Mouse (Mus musculus): ENCODE measurements around the gene Camp. TPM values are rescaled to one million over a fixed set of nuclear protein-coding genes. Genes with fewer than 3 reads are reported as not detected.
A peak's percentile ranks its signal among the peaks of the same experiment; 100 is the strongest.

Gene Camp
- polyA plus RNA-seq, 1 experiment, result 4,579 TPM

GRCm38 (mm10) chr9:109886259-109886658, 36.8 kb upstream of the Camp start:
- no peak overlapping the region for H3K4me3 ChIP-seq (replicated peaks; ENCODE audit: control insufficient read depth, low read depth, low read length)
- TF ChIP-seq CTCF (IDR thresholded peaks at IDR 0.05; ENCODE audit: control insufficient read depth, insufficient read depth, low read length), result no peak
- TF ChIP-seq POLR2A (IDR thresholded peaks at IDR 0.05; ENCODE audit: borderline replicate concordance, control insufficient read depth, low read depth, low read length), result no peak
- no peaks in the 10 kb centered on the region for H3K4me1 ChIP-seq (ENCODE audit: control insufficient read depth, insufficient read depth, low read length)
- H3K27ac ChIP-seq (ENCODE audit: control insufficient read depth, insufficient read depth, low read depth, low read length, poor library complexity), result no peak overlapping the region
- WGBS, result 85% methylated on average over 4 of the region's 4 CpGs

- Histone ChIP-seq H3K4me3 (replicated peaks; ENCODE audit: control insufficient read depth, low read depth, low read length) (no peak overlapping the region), H3K27ac (ENCODE audit: control insufficient read depth, insufficient read depth, low read depth, low read length, poor library complexity) (no peak overlapping the region), H3K4me1 (ENCODE audit: control insufficient read depth, insufficient read depth, low read length) (peaks cover 3% of the 10 kb centered on the region)
- 87% methylated on average over 1 of the region's 1 CpGs for WGBS
- TF ChIP-seq POLR2A (IDR thresholded peaks at IDR 0.05; ENCODE audit: borderline replicate concordance, control insufficient read depth, low read depth, low read length) (no peak), CTCF (IDR thresholded peaks at IDR 0.05; ENCODE audit: control insufficient read depth, insufficient read depth, low read length) (no peak)
Measured at GRCm38 (mm10) chr9:109879305-109879704, 29.9 kb upstream of the Camp start.

GRCm38 (mm10) chr9:109877666-109878065, 28.2 kb upstream of the Camp start:
- WGBS, result 59% methylated on average over 5 of the region's 5 CpGs
- TF ChIP-seq CTCF (IDR thresholded peaks at IDR 0.05; ENCODE audit: control insufficient read depth, insufficient read depth, low read length) (no peak), POLR2A (IDR thresholded peaks at IDR 0.05; ENCODE audit: borderline replicate concordance, control insufficient read depth, low read depth, low read length) (no peak)
- Histone ChIP-seq H3K27ac (ENCODE audit: control insufficient read depth, insufficient read depth, low read depth, low read length, poor library complexity) (no peak overlapping the region), H3K4me1 (ENCODE audit: control insufficient read depth, insufficient read depth, low read length) (peaks cover 3% of the 10 kb centered on the region), H3K4me3 (replicated peaks; ENCODE audit: control insufficient read depth, low read depth, low read length) (peak overlapping the region; percentile 26)

- TF ChIP-seq CTCF (IDR thresholded peaks at IDR 0.05; ENCODE audit: control insufficient read depth, insufficient read depth, low read length) (no peak), POLR2A (IDR thresholded peaks at IDR 0.05; ENCODE audit: borderline replicate concordance, control insufficient read depth, low read depth, low read length) (no peak)
- Histone ChIP-seq H3K4me1 (ENCODE audit: control insufficient read depth, insufficient read depth, low read length) (peaks cover 3% of the 10 kb centered on the region), H3K4me3 (replicated peaks; ENCODE audit: control insufficient read depth, low read depth, low read length) (peak overlapping the region; percentile 98), H3K27ac (ENCODE audit: control insufficient read depth, insufficient read depth, low read depth, low read length, poor library complexity) (no peak overlapping the region; the same call in 1 of the 2 replicates)
- 3% methylated on average over 3 of the region's 3 CpGs for WGBS
Measured at GRCm38 (mm10) chr9:109876756-109877155, 27.3 kb upstream of the Camp start.

GRCm38 (mm10) chr9:109875695-109876601, 26.5 kb upstream of the Camp start:
- under 1% methylated on average over 72 of the region's 76 CpGs for WGBS
- peak; percentile 22; the same call in 1 of the 2 replicates for TF ChIP-seq POLR2A (IDR thresholded peaks at IDR 0.05; ENCODE audit: borderline replicate concordance, control insufficient read depth, low read depth, low read length)
- TF ChIP-seq CTCF (IDR thresholded peaks at IDR 0.05; ENCODE audit: control insufficient read depth, insufficient read depth, low read length), result no peak
- H3K4me1 ChIP-seq (ENCODE audit: control insufficient read depth, insufficient read depth, low read length), result peaks cover 3% of the 10 kb centered on the region
- peak overlapping the region; percentile 64 for H3K27ac ChIP-seq (ENCODE audit: control insufficient read depth, insufficient read depth, low read depth, low read length, poor library complexity)
- H3K4me3 ChIP-seq (replicated peaks; ENCODE audit: control insufficient read depth, low read depth, low read length), result peak overlapping the region; percentile 98

- H3K4me1 ChIP-seq (ENCODE audit: control insufficient read depth, insufficient read depth, low read length), result peaks cover 3% of the 10 kb centered on the region
- H3K4me3 ChIP-seq (replicated peaks; ENCODE audit: control insufficient read depth, low read depth, low read length), result peak within 1 kb of the TSS; percentile 98
- peak within 1 kb of the TSS; percentile 64 for H3K27ac ChIP-seq (ENCODE audit: control insufficient read depth, insufficient read depth, low read depth, low read length, poor library complexity)
- TF ChIP-seq POLR2A (IDR thresholded peaks at IDR 0.05; ENCODE audit: borderline replicate concordance, control insufficient read depth, low read depth, low read length) (peak; percentile 59; the same call in 1 of the 2 replicates), CTCF (IDR thresholded peaks at IDR 0.05; ENCODE audit: control insufficient read depth, insufficient read depth, low read length) (peak; percentile 55)
- 6% methylated on average over 33 of the region's 33 CpGs for WGBS
Measured at GRCm38 (mm10) chr9:109874797-109875691, 25.6 kb upstream of the Camp start, which contains the start of gene Cdc25a. TSS of gene Cdc25a (plus strand) at chr9:109875579.

GRCm38 (mm10) chr9:109870983-109871572, 21.7 kb upstream of the Camp start:
- Histone ChIP-seq H3K4me1 (ENCODE audit: control insufficient read depth, insufficient read depth, low read length) (no peaks in the 10 kb centered on the region; the same call in 1 of the 2 replicates), H3K4me3 (replicated peaks; ENCODE audit: control insufficient read depth, low read depth, low read length) (no peak overlapping the region), H3K27ac (ENCODE audit: control insufficient read depth, insufficient read depth, low read depth, low read length, poor library complexity) (no peak overlapping the region)
- WGBS, result 39% methylated on average over 6 of the region's 6 CpGs
- TF ChIP-seq CTCF (IDR thresholded peaks at IDR 0.05; ENCODE audit: control insufficient read depth, insufficient read depth, low read length), result no peak
- no peak for TF ChIP-seq POLR2A (IDR thresholded peaks at IDR 0.05; ENCODE audit: borderline replicate concordance, control insufficient read depth, low read depth, low read length)

Data from bone marrow, adult 2 months (tissue).